Mouse (Mus musculus) layer of hippocampus, postnatal 36 days (tissue): ENCODE data around the gene Dnaaf1. TPM values are rescaled to one million over a fixed set of nuclear protein-coding genes. Genes with fewer than 3 reads are reported as not detected.

ENCODE experiments used
- DNase-seq, 2 experiments: peaks; one replicate each; pipeline ENCODE4 v3.0.0; 2022
- total RNA-seq, 2 experiments: library from RNA; stranded (reverse); gene quantifications; 2 replicates each; pipeline ENCODE4 v1.2.3; 2021

Gene Dnaaf1
- total RNA-seq: under 1 TPM; 0.12 to 0.18 TPM

DNA sequence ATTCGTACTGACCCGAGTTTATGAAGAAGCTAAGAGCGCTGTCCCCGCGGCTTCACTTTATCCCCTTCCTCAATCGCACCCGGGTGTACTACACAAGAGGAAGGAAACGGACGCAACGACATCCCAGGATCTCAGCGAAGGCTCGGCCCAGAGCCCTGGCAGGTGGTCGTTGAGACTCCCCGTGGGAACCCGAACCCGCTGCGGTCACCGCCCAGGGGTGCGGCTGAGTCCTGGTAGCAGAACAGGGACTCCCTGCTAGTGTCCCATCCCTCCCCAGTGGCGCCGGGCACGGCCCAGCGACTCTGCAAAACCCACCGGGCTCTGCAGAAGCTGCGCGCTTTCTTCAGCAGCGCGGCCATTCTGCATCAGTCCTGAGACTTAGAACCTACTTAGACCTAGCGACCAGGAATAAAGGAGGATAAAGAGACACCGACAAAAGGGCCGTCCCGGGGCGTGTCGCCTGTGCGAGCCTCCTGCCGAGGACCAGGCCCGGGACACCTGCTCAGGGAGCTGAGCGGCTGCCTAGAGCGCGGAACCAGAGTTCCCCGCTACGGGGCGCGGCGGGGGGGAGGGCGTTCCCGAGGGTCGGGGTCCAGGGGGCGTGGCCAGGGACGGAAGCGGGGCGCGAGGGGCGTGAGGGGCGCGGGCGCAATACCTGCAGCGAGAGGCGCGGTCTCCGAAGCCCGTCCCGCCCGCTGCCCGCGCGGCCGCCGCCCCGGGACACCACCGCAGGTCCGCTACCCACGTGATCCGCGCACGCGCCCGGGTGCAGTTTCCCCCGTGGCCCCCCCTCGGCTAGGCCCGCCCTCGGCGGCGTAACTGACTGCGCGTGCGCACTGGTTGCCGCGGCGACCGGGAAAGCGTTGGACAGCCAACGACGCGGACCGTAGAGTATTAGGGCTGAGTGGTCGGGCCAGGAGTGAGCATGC is at the start of gene Dnaaf1, which contains the start of gene Hsdl1:
Gene Dnaaf1, plus strand, starts transcription at position 799 of the 929 bp plus-strand sequence.
Gene Hsdl1, minus strand, starts transcription at position 747 of the 929 bp plus-strand sequence.
- peak; percentile 94 for DNase-seq

DNA sequence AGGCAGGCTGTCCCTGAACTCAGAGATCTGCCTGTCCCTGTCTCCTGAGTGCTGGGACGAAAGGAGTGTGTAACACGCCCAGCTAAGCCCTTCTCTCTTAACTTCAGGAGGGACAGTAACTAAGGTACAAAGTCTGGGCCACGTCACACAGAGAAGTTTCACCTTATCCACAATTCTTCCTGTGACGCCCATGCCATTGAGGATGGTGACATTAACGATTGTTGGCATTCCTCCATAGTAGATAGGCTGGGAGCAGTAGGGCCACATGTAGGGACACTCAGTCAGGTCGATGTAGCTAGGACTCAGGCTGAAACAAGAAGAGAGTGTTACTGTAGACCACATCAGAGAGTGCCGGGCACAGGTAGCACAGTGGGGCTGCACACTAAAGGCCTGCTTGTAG is 46.3 kb upstream of the Dnaaf1 start:
- no peak for DNase-seq

- DNase-seq: no peak
Observed at GRCm38 (mm10) chr8:119530937-119531336, 44.1 kb upstream of the Dnaaf1 start.

GRCm38 (mm10) chr8:119531397-119531796 is 43.6 kb upstream of the Dnaaf1 start:
- no peak for DNase-seq

DNA sequence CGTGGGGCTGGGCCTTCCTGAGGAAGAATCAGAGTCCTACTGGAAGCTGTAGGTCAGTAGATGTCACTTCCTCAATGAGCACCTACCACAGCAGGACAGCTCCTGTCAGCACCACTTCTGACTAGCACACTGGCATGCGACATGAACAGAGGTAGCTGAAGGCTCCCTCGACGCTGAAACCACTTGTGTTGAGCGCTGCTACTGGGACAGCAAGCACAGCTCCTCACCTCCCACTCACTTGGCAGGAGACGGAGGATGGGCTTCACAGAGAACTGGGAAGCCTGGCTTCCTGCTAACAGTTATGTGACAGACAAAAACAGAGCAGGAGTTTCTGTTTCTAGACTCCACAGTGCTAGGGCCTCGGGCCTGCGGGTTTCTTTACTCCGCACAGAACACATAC is 43.1 kb upstream of the Dnaaf1 start:
- DNase-seq: peak; percentile 63 to 68

DNA sequence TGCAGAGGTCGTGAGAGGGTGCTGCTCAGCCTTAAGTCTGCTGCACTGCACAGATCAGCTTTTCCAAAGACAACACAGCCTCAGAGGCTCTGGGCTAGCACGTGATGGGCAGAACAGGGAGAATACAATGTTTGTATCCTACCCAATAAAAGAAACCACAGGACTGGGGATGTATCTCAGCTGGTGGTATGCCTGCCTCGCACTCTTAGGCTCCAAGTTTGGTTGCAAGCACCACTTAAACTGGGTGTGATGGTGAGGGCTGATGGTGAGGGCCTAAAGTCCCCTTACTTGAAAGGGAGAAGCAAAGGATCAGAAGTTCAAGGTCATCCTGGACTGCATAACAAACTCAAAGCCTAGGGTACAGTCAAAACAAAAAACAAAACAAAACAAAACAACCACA is 30.4 kb upstream of the Dnaaf1 start:
- DNase-seq: no peak

DNA sequence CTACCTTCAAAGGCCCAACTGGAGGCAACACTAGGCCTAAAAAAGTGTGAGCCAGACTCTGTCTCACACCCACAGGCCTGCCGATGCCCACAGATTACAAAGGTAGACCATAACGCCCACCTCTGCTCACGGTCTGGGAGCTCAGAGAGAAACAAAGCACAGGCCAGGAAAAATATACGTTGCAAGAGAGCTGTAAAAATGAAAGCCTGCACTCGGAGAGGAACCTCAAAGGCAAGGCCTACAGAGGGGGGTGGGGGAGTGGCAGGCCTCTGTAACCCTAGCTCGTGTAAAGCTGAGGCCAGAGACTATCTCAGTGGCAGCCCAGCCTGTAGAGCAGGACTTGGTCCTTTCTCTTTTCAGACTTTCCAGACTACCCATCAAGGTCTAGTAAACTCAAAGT is 29.9 kb upstream of the Dnaaf1 start:
- no peak for DNase-seq

- DNase-seq: no peak
Observed at GRCm38 (mm10) chr8:119545791-119546190, 29.2 kb upstream of the Dnaaf1 start.

- DNase-seq: no peak
Observed at GRCm38 (mm10) chr8:119547019-119547691, 27.9 kb upstream of the Dnaaf1 start.

GRCm38 (mm10) chr8:119548560-119549113 is 26.4 kb upstream of the Dnaaf1 start:
- DNase-seq: no peak

- DNase-seq: no peak
Observed at GRCm38 (mm10) chr8:119552967-119553366, 22.1 kb upstream of the Dnaaf1 start.

DNA sequence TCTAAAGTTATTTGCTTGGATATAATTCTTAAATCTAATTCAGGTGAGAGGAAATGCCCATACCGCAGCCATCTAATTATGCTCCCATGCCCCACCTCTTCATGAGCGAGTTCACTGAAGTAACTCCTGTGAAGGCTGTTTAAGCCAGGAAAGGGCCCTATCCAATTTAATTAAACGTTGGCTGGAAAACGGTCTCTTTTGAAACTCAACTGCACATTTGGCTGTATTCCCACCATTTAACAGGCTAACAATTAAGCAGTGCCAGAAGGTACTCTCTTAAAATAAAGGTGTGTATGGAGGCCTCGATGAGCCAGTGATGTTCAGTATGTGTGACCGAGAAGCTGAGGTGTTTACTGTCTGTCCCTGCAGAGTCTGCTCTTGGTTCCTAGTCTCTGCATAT is 19.2 kb upstream of the Dnaaf1 start:
- no peak for DNase-seq

DNA sequence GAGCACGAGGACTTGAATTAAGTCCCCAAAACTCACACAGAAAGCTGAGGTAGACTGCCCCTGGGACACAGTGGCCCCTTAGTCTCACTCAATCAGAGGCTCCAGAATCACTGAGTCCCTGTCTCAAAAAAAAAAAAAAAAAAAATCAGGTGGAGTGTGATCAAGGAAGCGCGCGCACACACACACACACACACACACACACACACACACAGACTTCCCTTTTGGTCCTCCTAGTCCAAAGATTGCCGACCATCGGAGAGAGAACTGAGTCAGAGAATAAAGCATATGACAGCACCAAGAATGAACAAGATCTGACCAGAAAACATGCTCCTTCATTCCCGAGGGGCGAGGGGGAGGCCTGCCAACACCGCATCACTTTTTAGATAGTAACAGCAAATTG is 17.9 kb upstream of the Dnaaf1 start:
- DNase-seq: no peak

- DNase-seq: no peak
Observed at GRCm38 (mm10) chr8:119557821-119558602, 17.0 kb upstream of the Dnaaf1 start.

- peak; percentile 98 to 99 for DNase-seq
Observed at GRCm38 (mm10) chr8:119558603-119559401, 16.2 kb upstream of the Dnaaf1 start, which contains the start of gene Mbtps1. Gene Mbtps1 (minus strand): TSS chr8:119558735.

DNA sequence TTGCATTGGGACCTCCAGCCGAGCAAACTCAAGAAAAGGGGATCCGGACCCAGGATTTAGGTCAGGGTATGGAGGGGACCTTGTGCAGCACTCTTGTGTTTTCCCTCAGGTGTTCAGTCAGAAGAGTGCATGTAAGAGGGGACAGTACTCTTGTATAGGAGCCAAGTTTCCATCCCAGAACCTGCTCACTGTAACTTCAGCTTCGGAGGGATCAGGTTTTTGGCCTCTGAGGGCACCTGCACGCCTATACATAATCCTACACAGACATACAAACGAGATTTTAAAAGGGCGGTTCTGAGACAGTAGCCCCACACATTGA is 15.7 kb upstream of the Dnaaf1 start:
- no peak for DNase-seq

- no peak for DNase-seq
Observed at GRCm38 (mm10) chr8:119563849-119564251, 11.2 kb upstream of the Dnaaf1 start.

- DNase-seq: no peak
Observed at GRCm38 (mm10) chr8:119566367-119566766, 8.7 kb upstream of the Dnaaf1 start.

- DNase-seq: no peak
Observed at GRCm38 (mm10) chr8:119568251-119568650, 6.8 kb upstream of the Dnaaf1 start.

GRCm38 (mm10) chr8:119568951-119569350 is 6.1 kb upstream of the Dnaaf1 start:
- no peak for DNase-seq

- no peak for DNase-seq
Observed at GRCm38 (mm10) chr8:119569881-119570280, 5.2 kb upstream of the Dnaaf1 start.

DNA sequence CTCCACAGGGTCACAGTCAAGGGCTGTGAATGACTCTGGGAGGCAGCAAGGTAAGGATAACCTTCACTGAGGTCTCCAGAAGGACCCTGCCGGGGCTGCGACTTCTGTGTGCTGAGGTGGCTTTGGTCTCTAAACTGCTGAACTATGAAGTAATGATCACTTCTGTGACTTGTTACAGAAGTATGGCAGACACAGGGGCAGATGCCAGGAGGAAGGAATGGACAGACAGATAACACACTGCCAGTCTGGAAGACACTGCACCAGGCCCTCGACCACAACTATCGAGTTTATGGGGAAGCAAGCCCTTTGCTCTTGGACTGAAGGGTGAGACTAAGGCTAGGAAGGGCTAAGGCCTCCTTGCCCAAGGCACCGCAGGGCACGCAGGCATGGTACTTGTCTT is 3.9 kb upstream of the Dnaaf1 start:
- DNase-seq: no peak
